Mouse (Mus musculus) gastrocnemius, adult 18-20 months (tissue): ENCODE data around the gene Bcat2. TPM values are rescaled to one million over a fixed set of nuclear protein-coding genes. Genes with fewer than 3 reads are reported as not detected.

Experiments used
- DNase-seq: peaks from one replicate; pipeline ENCODE4 v3.0.0; 2021; ENCODE audit warnings: low spot score
- total RNA-seq, 2 experiments: library from RNA; stranded (reverse); gene quantifications; 2 replicates each; pipeline ENCODE4 v1.2.3; 2021

Bcat2 gene
- total RNA-seq, 2 experiments from 2014 or later, result 95.0 to 98.1 TPM

DNA sequence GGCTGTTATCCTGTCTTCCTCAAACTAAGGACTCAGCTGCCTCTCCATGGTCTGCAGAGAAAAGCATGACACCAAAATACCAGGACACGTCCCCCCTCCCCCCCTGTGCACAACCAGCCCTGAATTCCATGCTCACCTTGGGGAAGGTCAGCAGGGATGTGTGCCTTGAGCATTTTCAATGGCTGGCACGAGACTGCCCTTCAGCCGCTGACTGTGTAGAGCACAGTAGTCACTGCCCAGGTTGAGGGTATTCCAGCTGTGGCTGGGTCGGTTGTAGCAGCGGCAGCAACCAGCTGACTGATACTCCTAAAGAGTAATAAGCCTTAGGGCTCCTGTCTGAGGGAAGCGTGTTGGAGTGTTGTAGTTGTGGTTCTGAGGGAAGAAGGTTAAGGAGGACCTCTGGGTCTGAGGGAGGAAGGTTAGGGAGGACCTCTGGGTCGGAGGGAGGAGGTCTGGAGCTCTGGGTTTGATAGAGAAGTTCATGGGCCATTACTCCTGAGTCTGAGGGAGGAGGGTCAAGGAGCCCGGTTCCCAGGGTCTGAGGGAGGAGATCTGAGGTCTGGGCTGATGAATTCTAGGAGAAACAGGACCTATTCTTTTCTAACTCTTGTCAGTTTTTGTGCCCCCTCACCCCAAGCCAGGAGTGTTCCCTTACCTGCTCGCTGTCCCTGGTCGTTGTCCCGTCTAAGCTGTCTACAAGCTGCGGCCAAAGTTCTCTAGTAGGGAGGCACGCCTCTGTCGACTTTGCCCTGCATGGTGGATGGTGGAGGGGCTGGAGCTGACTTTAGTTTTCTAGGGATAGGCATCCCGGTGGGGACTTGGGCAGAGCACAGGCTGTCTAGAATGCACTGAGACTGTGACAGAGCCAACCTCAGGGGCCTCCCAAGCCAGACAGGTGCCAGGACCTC, 4.8 kb downstream of the Bcat2 start:
- no peak for DNase-seq

DNA sequence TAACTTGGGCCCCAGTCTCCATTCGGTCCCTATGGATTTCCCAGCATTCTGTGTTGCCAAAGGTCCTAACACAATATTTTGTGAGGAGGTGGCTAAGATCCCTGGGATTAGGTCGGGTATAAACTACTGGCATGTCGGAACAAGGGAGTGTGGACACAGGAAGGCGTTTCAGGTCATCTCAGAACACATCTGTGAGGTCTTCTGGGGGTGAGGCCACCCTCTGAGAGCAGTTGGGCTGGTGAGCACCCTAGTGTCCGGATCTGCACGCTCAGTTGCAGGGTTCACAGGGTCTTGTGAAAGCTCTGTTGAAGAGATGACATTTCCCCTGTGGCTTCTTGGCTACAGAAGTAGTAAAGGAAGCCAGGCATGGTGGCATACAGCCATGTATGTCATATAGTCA, 16.0 kb downstream of the Bcat2 start:
- DNase-seq, result no peak

DNA sequence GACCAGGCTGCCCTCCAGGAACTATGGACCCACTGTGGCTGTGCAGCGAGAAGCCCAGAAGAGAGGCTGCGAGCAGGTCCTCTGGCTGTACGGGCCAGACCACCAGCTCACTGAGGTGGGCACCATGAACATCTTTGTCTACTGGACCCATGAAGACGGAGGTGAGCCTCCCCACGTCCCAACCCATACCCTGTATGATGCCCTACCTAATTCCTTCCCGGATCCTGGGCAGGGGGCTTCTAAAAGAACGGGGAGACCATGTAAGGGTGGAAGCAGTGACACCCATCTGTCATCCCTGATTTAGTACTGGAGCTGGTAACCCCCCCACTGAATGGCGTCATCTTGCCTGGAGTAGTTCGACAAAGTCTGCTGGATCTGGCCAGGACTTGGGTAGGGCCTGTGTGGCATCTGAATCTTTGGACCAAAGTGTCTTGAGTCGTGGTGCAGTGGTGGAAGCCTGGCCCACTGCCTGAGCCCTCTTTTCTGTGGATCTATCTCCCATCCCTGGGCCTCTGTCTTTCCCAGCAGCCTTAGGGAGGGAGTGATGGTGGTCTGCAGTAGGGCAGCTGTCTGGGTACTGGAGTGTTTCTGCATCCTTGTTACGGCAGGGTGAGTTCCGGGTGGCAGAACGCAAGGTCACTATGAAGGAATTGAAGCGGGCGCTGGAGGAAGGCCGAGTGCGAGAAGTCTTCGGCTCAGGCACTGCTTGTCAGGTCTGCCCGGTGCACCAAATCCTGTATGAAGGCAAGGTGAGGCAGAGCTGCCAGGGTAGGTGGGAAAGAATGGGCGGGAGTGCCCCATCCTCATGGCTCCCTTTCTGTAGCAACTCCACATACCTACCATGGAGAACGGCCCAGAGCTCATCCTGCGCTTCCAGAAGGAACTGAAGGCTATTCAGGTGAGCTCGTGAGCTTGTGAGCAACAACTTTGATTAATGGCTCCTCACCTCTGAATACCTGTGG, 18.0 kb downstream of the Bcat2 start:
- no peak for DNase-seq

DNA sequence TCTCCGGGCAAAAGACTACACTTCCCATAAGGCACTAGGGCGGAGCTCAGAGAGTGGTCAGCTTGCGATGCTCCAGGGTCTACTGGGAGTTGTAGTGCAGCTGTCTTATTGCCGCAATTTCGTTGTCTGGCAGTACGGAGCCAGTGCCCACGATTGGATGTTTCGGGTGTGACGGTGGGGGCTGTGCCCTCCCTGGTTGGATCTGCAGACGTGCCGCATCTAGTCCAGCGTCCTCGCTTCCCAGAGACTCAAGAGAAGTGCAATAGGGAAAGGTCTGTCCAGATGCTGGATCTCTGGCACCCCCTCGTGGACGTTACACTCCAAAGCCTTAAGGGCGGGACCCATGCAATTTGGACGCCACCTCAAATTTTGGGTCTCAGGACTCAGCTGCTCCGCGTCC, 19.2 kb downstream of the Bcat2 start:
- peak; percentile 97 for DNase-seq

DNA sequence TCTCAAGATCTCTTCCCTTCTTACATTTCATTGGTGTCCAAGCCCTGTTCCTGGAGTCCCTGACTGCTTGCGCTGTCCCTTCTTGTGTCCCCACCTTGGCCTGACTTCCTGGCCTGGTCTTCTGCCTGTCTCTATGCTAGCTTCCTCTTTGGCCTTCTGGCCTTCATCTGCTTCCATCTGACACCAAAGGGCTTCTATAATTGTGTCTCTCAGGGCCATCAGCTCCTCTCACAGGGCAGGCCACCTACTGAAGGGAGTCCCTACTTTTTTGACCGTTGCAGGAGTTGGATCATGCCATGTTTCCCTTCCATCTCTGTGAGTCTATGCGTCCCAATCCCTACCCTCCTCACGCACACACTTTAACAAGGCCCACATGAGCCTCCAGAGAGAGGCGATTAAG, 19.9 kb downstream of the Bcat2 start:
- DNase-seq, result no peak

DNA sequence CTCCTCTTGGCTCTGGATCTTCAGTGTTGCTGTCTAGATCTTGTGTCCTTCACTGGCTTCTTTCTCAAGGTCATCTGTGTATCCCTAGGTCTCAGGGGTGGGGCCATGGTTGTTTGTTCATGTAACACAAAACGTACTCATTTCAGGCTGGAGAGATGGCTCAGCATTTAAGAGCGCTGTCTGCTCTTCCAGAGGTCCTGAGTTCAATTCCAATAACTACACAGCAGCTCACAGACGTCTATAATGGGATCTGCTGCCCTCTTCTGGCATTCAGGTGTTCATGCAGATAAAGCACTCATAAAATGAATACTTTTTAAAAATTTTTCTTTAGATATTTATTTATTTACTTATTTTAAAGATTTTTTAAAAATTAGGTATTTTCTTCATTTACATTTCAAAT, 20.9 kb downstream of the Bcat2 start:
- no peak for DNase-seq

DNA sequence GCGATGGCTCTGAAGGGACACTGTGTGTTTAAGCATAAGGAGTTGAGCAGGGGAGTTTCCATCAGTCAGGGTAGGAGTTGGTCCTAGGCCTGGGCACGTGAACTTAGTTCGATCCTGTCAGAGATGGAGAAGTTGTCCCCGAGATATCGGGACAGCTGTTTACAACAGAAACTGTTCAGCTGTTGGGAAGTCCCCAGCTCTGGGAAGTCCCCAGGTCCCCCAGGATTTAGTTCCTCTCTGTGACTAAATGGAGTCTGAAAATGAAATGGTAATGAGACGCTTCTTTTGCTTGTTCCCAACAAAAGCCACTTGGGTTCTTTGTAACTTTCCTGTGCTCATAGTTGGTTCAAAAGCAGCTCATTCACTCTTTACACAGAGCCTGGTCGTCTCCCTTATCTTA, 21.9 kb downstream of the Bcat2 start:
- no peak for DNase-seq

DNA sequence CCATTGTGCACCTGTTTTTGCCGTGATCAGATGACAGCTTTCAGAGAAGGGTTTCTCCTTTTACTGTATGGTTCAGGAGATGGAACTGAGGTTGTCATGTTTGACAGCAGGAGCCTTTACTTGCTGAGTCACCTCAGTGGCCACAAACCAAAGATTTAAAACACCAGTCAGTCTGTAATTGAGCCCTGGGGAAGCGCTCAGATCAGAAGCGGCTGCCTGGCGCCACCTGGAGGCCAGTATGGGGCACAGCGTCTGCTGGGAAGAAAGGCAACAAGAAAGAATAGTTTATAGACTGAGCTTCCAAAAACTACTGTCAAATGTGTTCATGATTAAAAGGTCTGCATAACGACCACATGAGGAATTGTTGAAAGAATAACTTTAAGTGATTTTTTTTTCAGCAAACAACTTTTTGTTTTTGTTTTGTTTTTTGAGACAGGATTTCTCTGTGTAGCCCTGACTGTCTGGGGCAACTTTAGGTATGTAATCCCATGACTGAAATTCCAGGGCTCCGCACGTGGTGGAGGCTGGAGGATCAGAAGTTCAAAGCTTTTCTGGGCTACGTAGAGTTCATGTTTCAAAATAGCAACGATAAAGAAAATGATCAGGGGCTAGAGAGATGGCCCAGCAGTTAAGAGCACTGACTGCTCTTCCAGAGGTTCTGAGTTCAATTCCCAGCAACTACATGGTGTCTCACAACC, 23.3 kb downstream of the Bcat2 start:
- DNase-seq, result peak; percentile 86

DNA sequence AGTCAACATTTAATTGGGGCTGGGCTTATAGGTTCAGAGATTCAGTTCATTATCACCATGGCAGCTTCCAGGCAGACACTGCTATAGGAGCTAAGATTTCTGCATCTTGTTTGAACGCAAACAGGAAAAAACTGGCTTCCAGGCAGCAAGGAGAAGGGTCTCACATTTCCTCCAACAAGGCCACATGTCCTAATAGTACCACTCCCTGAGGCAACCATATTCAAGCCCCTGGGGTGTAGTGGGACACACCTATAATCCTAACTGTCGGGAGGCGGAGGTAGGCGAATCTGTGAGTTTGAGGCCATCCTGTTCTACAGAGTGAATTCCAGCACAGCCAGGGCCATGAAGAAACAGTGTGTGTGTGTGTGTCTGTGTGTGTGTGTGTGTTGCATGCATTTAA, 25.2 kb downstream of the Bcat2 start:
- DNase-seq, result no peak

DNA sequence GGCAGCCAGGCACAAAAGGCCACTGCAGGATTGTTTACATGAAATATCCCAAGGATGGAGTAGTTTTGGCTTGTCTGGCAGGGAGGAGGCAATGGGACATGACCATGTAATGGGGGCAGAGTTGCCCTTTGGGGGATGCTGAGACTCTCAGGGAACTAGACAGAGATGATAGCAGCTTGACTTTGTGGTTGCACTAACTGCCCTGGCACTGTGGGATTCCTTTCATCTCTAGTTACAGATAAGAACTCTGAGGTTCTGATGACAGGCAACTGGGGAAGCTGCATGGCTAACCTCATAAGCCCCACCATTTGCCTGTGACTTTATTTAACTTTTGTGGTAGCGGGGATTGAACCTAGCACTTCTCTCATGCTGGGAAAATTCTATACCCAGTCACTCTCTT, 26.2 kb downstream of the Bcat2 start:
- no peak for DNase-seq

DNA sequence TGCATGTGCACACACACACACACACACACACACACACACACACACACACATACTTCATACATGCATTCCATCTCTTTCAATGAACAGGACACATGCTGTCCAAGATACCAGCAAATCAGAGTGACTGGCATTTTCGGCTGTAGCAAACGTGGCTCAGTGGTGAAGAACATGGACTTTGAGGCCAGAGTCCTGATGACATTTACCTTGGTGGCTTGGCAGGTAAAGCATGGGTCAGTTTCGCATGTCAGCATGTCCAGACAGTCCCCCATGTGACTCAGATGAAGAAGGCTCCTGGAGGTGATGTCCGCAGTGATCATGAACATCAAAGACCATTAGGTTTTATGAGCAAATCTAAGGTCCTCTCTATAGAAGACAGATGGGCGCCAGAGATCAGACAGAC, 27.1 kb downstream of the Bcat2 start:
- DNase-seq, result no peak

DNA sequence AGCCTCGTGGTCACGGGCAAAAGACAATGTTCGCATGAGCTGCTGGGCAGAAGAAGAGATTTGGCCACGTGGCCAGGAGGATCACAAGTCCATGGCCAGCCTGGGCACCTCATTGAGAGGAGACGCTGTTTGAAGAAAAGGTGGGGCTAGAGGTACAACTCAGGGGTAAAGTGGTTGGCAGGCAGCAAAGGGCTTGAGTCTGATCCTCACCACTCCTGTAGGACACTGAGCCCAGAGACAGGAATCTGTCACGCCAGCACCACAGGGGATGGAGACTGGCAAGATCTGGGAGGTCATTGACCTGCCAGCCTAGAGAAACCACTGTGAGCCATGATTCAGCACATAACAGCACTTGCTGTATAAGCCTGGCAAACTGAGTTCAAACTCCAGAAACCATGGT, 27.6 kb downstream of the Bcat2 start:
- no peak for DNase-seq

DNA sequence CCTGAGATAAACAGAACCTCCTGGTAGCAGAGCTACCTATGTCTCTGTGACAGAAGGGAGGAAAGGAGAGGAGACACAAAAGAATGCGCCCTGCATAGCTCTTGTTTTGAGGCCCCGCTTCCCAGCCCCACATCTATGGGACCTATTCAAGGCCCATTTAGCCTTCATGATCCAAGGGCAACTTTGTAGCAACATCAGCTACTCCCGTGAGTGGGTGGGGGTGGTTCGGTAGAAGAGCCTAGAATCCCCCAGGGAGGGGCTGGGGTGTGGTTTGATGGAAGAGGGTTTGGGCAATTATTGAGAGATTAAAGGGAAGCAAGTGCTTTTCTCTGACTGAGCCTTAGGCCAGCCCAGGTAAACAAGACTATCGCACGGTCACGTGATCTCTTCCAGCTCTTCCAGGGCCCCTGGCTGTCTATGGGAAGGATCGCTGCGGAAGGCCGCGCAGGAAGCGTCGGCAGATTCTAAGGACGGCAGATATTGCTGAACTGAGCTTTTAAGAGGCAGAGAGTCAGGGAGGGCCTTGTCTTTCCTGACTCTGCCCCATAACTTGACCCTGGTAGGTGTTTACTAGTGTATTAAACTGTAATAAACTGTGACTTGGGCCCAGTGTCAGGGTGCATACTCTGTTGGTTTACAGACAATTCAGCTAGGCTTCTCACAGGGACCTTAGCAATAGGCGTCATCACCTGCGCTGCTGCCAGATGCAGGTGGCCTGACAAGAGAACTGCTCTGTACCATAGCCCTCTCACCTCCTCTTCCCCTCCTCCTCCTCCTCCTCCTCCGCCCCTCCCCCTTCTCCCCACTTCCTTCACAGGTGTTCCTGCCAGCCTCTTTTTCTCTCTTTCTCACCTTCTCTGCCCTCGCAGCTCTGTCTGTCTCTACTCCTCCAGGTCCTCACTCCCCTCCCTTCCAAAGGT, 29.3 kb downstream of the Bcat2 start:
- no peak for DNase-seq

DNA sequence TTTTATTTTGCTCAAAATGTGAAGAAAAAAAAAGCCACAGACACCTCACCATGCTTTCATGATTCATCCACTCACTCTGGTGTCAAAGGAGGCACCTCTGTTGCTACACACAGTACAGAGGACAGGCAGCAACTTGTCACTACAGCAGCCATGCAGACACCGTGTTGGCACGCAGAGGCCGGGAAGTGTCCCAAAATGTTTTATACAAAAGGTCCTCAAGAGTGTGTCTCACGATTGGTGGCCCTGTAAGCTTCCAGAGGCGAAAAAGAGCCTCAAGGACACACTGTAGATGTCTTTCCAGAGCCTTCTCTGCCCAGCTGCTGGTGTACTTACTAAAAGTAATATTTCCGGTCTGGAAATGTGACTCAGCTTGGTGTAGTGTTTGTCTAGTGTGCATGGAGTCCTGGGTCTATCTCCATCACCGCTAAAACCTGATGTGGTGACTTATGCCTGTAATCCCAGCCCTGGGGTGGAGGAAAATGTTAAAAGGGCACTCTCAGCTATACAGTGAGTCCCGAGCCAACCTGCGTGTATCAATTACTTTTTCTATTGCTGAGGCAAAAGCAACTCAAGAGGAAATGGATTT, 35.8 kb downstream of the Bcat2 start:
- DNase-seq, result no peak

DNA sequence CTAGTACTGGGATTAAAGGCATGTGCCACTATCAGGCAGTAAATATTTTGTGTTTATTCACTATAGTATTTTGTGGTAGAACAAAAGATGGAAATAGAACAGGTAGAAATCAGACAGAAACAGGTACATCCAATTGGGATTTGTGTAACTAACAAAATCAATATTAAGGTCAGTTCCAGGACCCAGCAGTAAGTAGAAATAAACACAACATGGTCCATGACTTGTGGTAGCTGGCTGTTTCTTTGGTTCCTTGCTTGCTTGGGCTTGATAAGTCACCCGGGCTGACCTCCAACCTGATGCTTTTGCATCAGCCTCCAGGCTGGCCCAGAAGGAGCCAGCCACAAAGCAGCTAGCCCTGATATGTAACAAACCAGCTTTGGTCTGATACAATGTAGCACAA, 39.6 kb downstream of the Bcat2 start:
- no peak for DNase-seq

DNA sequence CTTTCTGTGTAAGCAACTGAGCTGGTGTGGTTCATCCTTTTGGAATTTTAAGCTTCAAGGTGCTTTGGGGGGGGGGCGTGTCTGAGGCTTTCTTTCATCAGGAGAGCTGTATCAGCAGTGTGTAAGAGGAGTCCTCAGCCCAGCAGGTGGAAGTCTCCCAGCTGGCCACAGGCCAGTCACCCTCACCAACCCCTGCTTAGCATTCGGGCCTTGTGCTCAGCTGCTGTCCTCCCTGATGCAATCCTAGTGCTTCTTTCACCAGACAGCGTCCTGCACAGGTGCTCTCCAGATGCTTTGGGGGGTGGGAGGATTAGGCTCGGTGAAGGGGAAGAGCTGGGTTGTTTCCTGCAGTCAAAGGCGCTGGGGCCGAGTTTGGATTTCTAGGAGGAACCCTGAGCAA, 46.3 kb downstream of the Bcat2 start:
- DNase-seq, result peak; percentile 39

DNA sequence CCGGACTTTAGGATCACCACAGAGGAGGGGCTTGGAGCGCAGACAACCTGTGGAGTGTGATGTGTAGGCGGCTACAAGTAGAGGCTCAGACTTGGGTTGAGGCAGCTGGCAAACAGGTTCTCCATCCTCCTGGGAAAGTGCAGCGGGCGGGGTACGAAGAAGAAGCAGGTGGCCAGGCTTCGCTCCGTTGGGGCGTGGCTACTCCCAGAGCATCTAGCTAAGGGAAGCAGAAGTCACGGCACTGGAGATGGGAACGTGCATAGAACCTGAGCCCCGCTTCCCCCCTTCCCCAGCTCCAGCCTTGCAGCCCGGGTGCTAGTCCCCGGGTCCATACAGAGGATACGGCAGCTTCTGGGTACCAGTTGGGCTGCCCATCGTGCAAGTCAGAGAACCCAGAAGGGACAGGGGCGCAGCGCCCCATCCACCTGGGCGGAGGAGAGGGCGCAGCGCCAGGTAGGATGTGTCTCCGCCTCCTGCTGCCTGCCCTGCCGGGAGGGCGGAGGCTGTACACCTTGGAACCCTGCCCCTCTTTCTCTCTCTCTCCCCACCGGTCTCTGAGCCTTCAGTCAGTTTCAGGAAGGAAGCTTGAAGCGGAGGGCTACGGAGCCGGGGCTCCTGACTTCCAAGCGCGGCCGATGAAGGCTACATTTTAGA, 47.2 kb downstream of the Bcat2 start, which contains the start of gene Fut1:
Fut1 (plus strand) TSS at position 248 of the 654 bp plus-strand sequence.
- no peak for DNase-seq

DNA sequence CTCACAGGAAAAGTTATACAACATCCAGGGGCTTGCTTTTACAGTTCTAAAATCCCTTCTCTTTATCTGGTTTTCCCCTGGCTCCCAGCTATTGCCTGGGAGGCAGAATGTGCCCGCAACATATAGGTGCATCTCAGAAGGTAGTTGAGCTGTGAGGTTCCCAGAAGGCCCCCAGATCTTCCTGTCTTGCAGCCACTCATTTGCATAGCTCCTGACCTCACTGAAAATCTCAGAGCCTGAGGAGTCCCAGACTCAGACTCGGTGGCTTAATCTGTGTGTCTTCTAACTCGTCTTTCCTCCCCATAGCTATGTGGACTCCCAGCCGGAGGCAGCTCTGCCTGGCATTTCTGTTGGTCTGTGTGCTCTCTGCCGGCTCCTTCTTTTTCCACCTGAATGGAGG, 48.4 kb downstream of the Bcat2 start:
- no peak for DNase-seq

DNA sequence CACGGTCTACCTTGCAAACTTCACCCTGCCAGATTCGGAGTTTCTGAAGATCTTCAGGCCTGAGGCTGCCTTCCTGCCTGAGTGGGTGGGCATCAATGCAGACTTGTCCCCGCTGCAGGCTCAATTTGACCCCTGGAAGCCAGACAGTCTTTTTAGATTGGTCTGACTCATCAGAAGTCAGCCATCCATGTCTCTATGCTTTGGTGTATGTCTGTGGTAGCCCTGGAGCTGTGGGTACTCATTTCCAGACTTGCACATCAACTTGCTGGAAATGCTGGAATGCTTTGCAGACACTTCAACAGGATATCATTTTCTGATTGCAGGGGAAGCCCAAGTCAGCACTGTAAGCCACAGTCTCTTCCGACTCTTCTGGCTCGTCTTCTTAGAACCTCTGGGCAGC, 49.6 kb downstream of the Bcat2 start:
- DNase-seq, result no peak

DNA sequence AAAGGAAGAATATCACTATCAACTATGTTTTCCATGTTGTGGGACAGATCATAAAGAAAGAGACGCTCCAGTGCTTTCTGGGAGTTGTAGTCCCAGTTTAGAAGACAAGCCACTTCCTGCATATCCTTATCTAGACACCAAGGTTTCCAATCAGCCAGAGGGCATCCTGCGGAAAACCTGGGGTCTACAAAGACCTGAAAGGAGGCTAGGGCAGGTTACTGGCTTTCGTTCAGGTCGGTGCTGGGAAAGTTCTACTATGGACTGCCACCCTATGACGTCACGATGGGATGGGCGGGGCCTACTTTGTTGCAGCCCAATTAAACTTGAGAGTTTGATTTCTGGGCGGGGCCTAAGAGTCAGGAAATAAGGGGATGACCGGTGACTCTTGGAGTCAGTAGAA, 51.5 kb downstream of the Bcat2 start, which contains the start of gene Izumo1:
Izumo1 (plus strand) TSS at position 369 of the 400 bp plus-strand sequence.
- DNase-seq, result no peak
